ENCODE assay signal across 25 mouse cellular contexts in genomic region chrX:7865343-7865742, GRCm38 (mm10). TPM values are rescaled to one million over a fixed set of nuclear protein-coding genes. Genes with fewer than 3 reads are reported as not detected.
DNase-seq lines count a peak whose midpoint lies in the region; ATAC-seq and TF ChIP-seq lines count a peak whose summit lies in the region.
"Had no signal": no experiment of that assay in that cellular context is flagged by ENCODE, and none has a peak within 500 bp of the region (broad histone marks: within the 10 kb centered on the region; RNA-seq: fewer than 3 reads in every experiment).

No protein-coding gene starts in this region.

- H3K9ac ChIP-seq in liver, embryonic 11.5 days (ENCODE audit: low read depth, low read length): no peak overlapping the region
- no peak overlapping the region for H3K9ac ChIP-seq in liver, postnatal 0 days (replicated peaks)
- H3K9ac ChIP-seq in neural tube, embryonic 15.5 days (replicated peaks): no peak overlapping the region
- H3K9ac ChIP-seq in kidney, embryonic 14.5 days (ENCODE audit: low read depth, low read length): no peak overlapping the region
- H3K9ac ChIP-seq: forebrain, embryonic 15.5 days; liver, embryonic 13.5 days had no signal

- TF ChIP-seq EP300 in liver, postnatal 0 days (IDR thresholded peaks at IDR 0.05; ENCODE audit: low read depth): no peak

- no peak overlapping the region for H3K27ac ChIP-seq in liver, embryonic 11.5 days (ENCODE audit: low read depth, low read length)
- H3K27ac ChIP-seq in liver, postnatal 0 days (ENCODE audit: low read depth): no peak overlapping the region
- no peak overlapping the region for H3K27ac ChIP-seq in neural tube, embryonic 15.5 days (replicated peaks)
- no peak overlapping the region for H3K27ac ChIP-seq in kidney, embryonic 14.5 days (ENCODE audit: low read depth, low read length)
- H3K27ac ChIP-seq: embryonic facial prominence, embryonic 10.5 days; forebrain, embryonic 15.5 days; gastrocnemius, adult 2 months; heart, embryonic 10.5 days; hindbrain, postnatal 0 days; limb, embryonic 10.5 days; liver, embryonic 13.5 days; stomach, postnatal 0 days had no signal

- no peak overlapping the region for H3K4me3 ChIP-seq in liver, embryonic 11.5 days (ENCODE audit: low read depth, low read length)
- H3K4me3 ChIP-seq in liver, postnatal 0 days (ENCODE audit: low read depth, low read length): no peak overlapping the region
- no peak overlapping the region for H3K4me3 ChIP-seq in neural tube, embryonic 15.5 days (replicated peaks)
- H3K4me3 ChIP-seq in kidney, embryonic 14.5 days (ENCODE audit: low read length): no peak overlapping the region
- H3K4me3 ChIP-seq: embryonic facial prominence, embryonic 10.5 days; erythroblast, embryonic 14.5 days; forebrain, embryonic 15.5 days; gastrocnemius, adult 2 months; heart, embryonic 10.5 days; limb, embryonic 10.5 days; liver, embryonic 13.5 days had no signal

- no peak for DNase-seq in liver, embryonic 11.5 days (ENCODE audit: low spot score)
- no peak for DNase-seq in liver, postnatal 0 days
- peak; percentile 62 to 73 for DNase-seq in CD8-positive naive resting alpha-beta T cell, adult 2 months (ENCODE audit: low read depth in 2 of 2, low spot score in 2 of 2)
- DNase-seq in ovary, postnatal 14 days (ENCODE audit: low spot score): no peak
- DNase-seq: adrenal gland, postnatal 14 days; cerebellum, postnatal 25 days; gastrocnemius, adult 2 months; heart, postnatal 14 days; kidney, adult 8-10 months; kidney, postnatal 4 days; layer of hippocampus, postnatal 36 days; liver, embryonic 13.5 days had no signal

- H3K4me1 ChIP-seq in liver, embryonic 11.5 days (replicated peaks; ENCODE audit: control insufficient read depth, insufficient read depth, low read length): peaks cover 2% of the 10 kb centered on the region
- H3K4me1 ChIP-seq in liver, postnatal 0 days (ENCODE audit: insufficient read depth): 0 out of 2 replicates have a peak, but pooled peaks cover 5% of the 10 kb centered on the region
- H3K4me1 ChIP-seq in neural tube, embryonic 15.5 days: no peaks in the 10 kb centered on the region
- H3K4me1 ChIP-seq in kidney, embryonic 14.5 days (ENCODE audit: control insufficient read depth, insufficient read depth, low read length): no peaks in the 10 kb centered on the region
- H3K4me1 ChIP-seq: embryonic facial prominence, embryonic 10.5 days; forebrain, embryonic 15.5 days; heart, embryonic 10.5 days; limb, embryonic 10.5 days had no signal

- H3K27me3 ChIP-seq in liver, embryonic 11.5 days (replicated peaks; ENCODE audit: control insufficient read depth, insufficient read depth, low read length): no peaks in the 10 kb centered on the region
- H3K27me3 ChIP-seq in liver, postnatal 0 days (ENCODE audit: insufficient read depth, low read length): no peaks in the 10 kb centered on the region
- no peaks in the 10 kb centered on the region for H3K27me3 ChIP-seq in neural tube, embryonic 15.5 days (replicated peaks)
- no peaks in the 10 kb centered on the region for H3K27me3 ChIP-seq in kidney, embryonic 14.5 days (ENCODE audit: control insufficient read depth, insufficient read depth, low read length)
- H3K27me3 ChIP-seq: forebrain, embryonic 15.5 days; liver, embryonic 13.5 days had no signal

- H3K36me3 ChIP-seq in liver, embryonic 11.5 days (ENCODE audit: control insufficient read depth, insufficient read depth, low read length): no peaks in the 10 kb centered on the region; the same call in 1 of the 2 replicates
- peaks cover 14% of the 10 kb centered on the region; the same call in 1 of the 2 replicates for H3K36me3 ChIP-seq in liver, postnatal 0 days (replicated peaks; ENCODE audit: insufficient read depth, low read length)
- 0 out of 2 replicates have a peak, but pooled peaks cover 7% of the 10 kb centered on the region for H3K36me3 ChIP-seq in neural tube, embryonic 15.5 days
- peaks cover 8% of the 10 kb centered on the region; the same call in 1 of the 2 replicates for H3K36me3 ChIP-seq in kidney, embryonic 14.5 days (ENCODE audit: control insufficient read depth, insufficient read depth, low read length)
- H3K36me3 ChIP-seq: forebrain, embryonic 15.5 days had no signal

- no peaks in the 10 kb centered on the region for H3K9me3 ChIP-seq in liver, embryonic 11.5 days (ENCODE audit: control insufficient read depth, low read length)
- no peaks in the 10 kb centered on the region for H3K9me3 ChIP-seq in liver, postnatal 0 days (ENCODE audit: low read length)
- H3K9me3 ChIP-seq in neural tube, embryonic 15.5 days (replicated peaks): no peaks in the 10 kb centered on the region
- no peaks in the 10 kb centered on the region for H3K9me3 ChIP-seq in kidney, embryonic 14.5 days (ENCODE audit: control insufficient read depth, low read length)
- H3K9me3 ChIP-seq: embryonic facial prominence, embryonic 10.5 days; forebrain, embryonic 15.5 days; heart, embryonic 10.5 days; limb, embryonic 10.5 days; liver, embryonic 13.5 days had no signal

- 0 out of 2 replicates have a peak overlapping the region, but pooled peaks have one; percentile 9 for H3K4me2 ChIP-seq in liver, embryonic 11.5 days
- H3K4me2 ChIP-seq in liver, postnatal 0 days (ENCODE audit: low read depth, low read length): no peak overlapping the region
- H3K4me2 ChIP-seq in neural tube, embryonic 15.5 days: no peak overlapping the region
- H3K4me2 ChIP-seq in kidney, embryonic 14.5 days (replicated peaks; ENCODE audit: low read depth, low read length): no peak overlapping the region
- H3K4me2 ChIP-seq: forebrain, embryonic 15.5 days; liver, embryonic 13.5 days; midbrain, embryonic 11.5 days had no signal

- 50% methylated on average over 2 of the region's 2 CpGs for WGBS in liver, embryonic 11.5 days
- 49% methylated on average over 2 of the region's 2 CpGs for WGBS in liver, postnatal 0 days (ENCODE audit: insufficient replicate concordance)
- 69% methylated on average over 2 of the region's 2 CpGs for whole genome bisulfite sequencing in neural tube, embryonic 15.5 days
- 58% methylated on average over 2 of the region's 2 CpGs for WGBS in kidney, embryonic 14.5 days

- ATAC-seq in liver, embryonic 11.5 days (replicated peaks; ENCODE audit: low FRiP score): no peak
- no peak for ATAC-seq in liver, postnatal 0 days
- peak; percentile 82 to 84 for ATAC-seq in hematopoietic stem cell, adult 5-6 weeks (replicated peaks in 1 of 2; ENCODE audit: insufficient read depth in 1 of 2, low FRiP score in 2 of 2, low TSS enrichment in 1 of 2, low read depth in 1 of 2, poor library complexity in 2 of 2, severe bottlenecking in 2 of 2)
- ATAC-seq in neutrophil, adult 5-6 weeks (ENCODE audit: extremely low read depth, insufficient number of reproducible peaks, low FRiP score, poor library complexity, severe bottlenecking): peak; percentile 23; the same call in 1 of the 2 replicates
- no peak for ATAC-seq in neural tube, embryonic 15.5 days (ENCODE audit: low FRiP score)
- no peak for ATAC-seq in kidney, embryonic 14.5 days (ENCODE audit: low FRiP score, low TSS enrichment)
- ATAC-seq: forebrain, embryonic 15.5 days; hindbrain, postnatal 0 days; lung, postnatal 0 days had no signal

- TF ChIP-seq CTCF in liver, postnatal 0 days (IDR thresholded peaks at IDR 0.05; ENCODE audit: low read depth): no peak

RNA-seq across cellular contexts. Expression of gene Pim2, which starts 12.7 kb away (rescaled TPM):
- polyA plus RNA-seq in liver, embryonic 11.5 days (2014; fragmentation: Nextera tagmentation; extraction: Ambion mirVana): 6.8 and 8.5 TPM in 2 replicates
- polyA plus RNA-seq in liver, postnatal 0 days (2015; fragmentation: Nextera tagmentation; extraction: Ambion mirVana): 3.0 and 3.3 TPM in 2 replicates
- total RNA-seq in hematopoietic stem cell, adult 5-6 weeks (2017): 3.1 and 7.8 TPM in 2 replicates
- 9.3 and 9.5 TPM in 2 replicates for total RNA-seq in neutrophil, adult 5-6 weeks (2017)
- 21.0 and 26.8 TPM in 2 replicates for polyA plus RNA-seq in neural tube, embryonic 15.5 days (2015; fragmentation: Nextera tagmentation; extraction: Ambion mirVana)
- 6.7 and 8.1 TPM in 2 replicates for polyA plus RNA-seq in kidney, embryonic 14.5 days (2014; fragmentation: Nextera tagmentation; extraction: Ambion mirVana)

RNA-seq across cellular contexts. Expression of gene Slc35a2, which starts 18.5 kb away (rescaled TPM):
- 12.5 and 14.4 TPM in 2 replicates for polyA plus RNA-seq in liver, embryonic 11.5 days (2014; fragmentation: Nextera tagmentation; extraction: Ambion mirVana)
- polyA plus RNA-seq in liver, postnatal 0 days (2015; fragmentation: Nextera tagmentation; extraction: Ambion mirVana): 7.1 and 9.0 TPM in 2 replicates
- 17.2 and 25.7 TPM in 2 replicates for total RNA-seq in hematopoietic stem cell, adult 5-6 weeks (2017)
- 23.4 and 25.0 TPM in 2 replicates for total RNA-seq in neutrophil, adult 5-6 weeks (2017)
- polyA plus RNA-seq in neural tube, embryonic 15.5 days (2015; fragmentation: Nextera tagmentation; extraction: Ambion mirVana): 46.9 and 47.3 TPM in 2 replicates
- 12.6 and 14.1 TPM in 2 replicates for polyA plus RNA-seq in kidney, embryonic 14.5 days (2014; fragmentation: Nextera tagmentation; extraction: Ambion mirVana)

RNA-seq across cellular contexts. Expression of gene Otud5, which starts 24.2 kb away (rescaled TPM):
- polyA plus RNA-seq in liver, embryonic 11.5 days (2014; fragmentation: Nextera tagmentation; extraction: Ambion mirVana): 32.2 and 33.1 TPM in 2 replicates
- 22.2 and 25.0 TPM in 2 replicates for polyA plus RNA-seq in liver, postnatal 0 days (2015; fragmentation: Nextera tagmentation; extraction: Ambion mirVana)
- total RNA-seq in hematopoietic stem cell, adult 5-6 weeks (2017): 73.7 and 89.4 TPM in 2 replicates
- total RNA-seq in neutrophil, adult 5-6 weeks (2017): 200 and 206 TPM in 2 replicates
- 40.0 and 40.4 TPM in 2 replicates for polyA plus RNA-seq in neural tube, embryonic 15.5 days (2015; fragmentation: Nextera tagmentation; extraction: Ambion mirVana)
- polyA plus RNA-seq in kidney, embryonic 14.5 days (2014; fragmentation: Nextera tagmentation; extraction: Ambion mirVana): 29.6 and 29.8 TPM in 2 replicates

RNA-seq across cellular contexts. Expression of gene Pqbp1, which starts 33.7 kb away (rescaled TPM):
- 91.5 and 95.3 TPM in 2 replicates for polyA plus RNA-seq in liver, embryonic 11.5 days (2014; fragmentation: Nextera tagmentation; extraction: Ambion mirVana)
- 39.2 and 41.9 TPM in 2 replicates for polyA plus RNA-seq in liver, postnatal 0 days (2015; fragmentation: Nextera tagmentation; extraction: Ambion mirVana)
- 167 and 186 TPM in 2 replicates for total RNA-seq in hematopoietic stem cell, adult 5-6 weeks (2017)
- total RNA-seq in neutrophil, adult 5-6 weeks (2017): 190 and 213 TPM in 2 replicates
- 194 and 201 TPM in 2 replicates for polyA plus RNA-seq in neural tube, embryonic 15.5 days (2015; fragmentation: Nextera tagmentation; extraction: Ambion mirVana)
- 102 and 113 TPM in 2 replicates for polyA plus RNA-seq in kidney, embryonic 14.5 days (2014; fragmentation: Nextera tagmentation; extraction: Ambion mirVana)

RNA-seq across cellular contexts. Expression of gene Timm17b, which starts 33.8 kb away (rescaled TPM):
- 153 and 156 TPM in 2 replicates for polyA plus RNA-seq in liver, embryonic 11.5 days (2014; fragmentation: Nextera tagmentation; extraction: Ambion mirVana)
- polyA plus RNA-seq in liver, postnatal 0 days (2015; fragmentation: Nextera tagmentation; extraction: Ambion mirVana): 117 TPM in 2 replicates
- total RNA-seq in hematopoietic stem cell, adult 5-6 weeks (2017): 39.3 and 51.9 TPM in 2 replicates
- 33.0 and 43.4 TPM in 2 replicates for total RNA-seq in neutrophil, adult 5-6 weeks (2017)
- polyA plus RNA-seq in neural tube, embryonic 15.5 days (2015; fragmentation: Nextera tagmentation; extraction: Ambion mirVana): 152 TPM in 2 replicates
- polyA plus RNA-seq in kidney, embryonic 14.5 days (2014; fragmentation: Nextera tagmentation; extraction: Ambion mirVana): 173 and 218 TPM in 2 replicates

Comparison
In these comparisons a context has a peak if more than half of its experiments do, and no peak if none do; other contexts are left out.
1. ATAC-seq: peak in hematopoietic stem cell, adult 5-6 weeks (2 of 2) and neutrophil, adult 5-6 weeks (single experiment); none in liver, embryonic 11.5 days (single experiment), liver, postnatal 0 days (single experiment), neural tube, embryonic 15.5 days (single experiment) and kidney, embryonic 14.5 days (single experiment).
2. DNase-seq: peak in CD8-positive naive resting alpha-beta T cell, adult 2 months (2 of 2); none in liver, embryonic 11.5 days (single experiment), liver, postnatal 0 days (single experiment) and ovary, postnatal 14 days (single experiment).